Mouse (Mus musculus): Measurements from ENCODE around the gene Plekhb2.

- TF ChIP-seq POLR2A (IDR thresholded peaks at IDR 0.05; ENCODE audit: extremely low read depth, insufficient read depth, low read length), result no peak
- no peak for TF ChIP-seq CTCF (IDR thresholded peaks at IDR 0.05; ENCODE audit: extremely low read depth, insufficient read depth, low read length)
Observed at GRCm38 (mm10) chr1:34879611-34880010, 29.8 kb downstream of the Plekhb2 start.

Data from cortical plate, adult 2 months (tissue).